Mouse (Mus musculus): ENCODE data around the gene Gm20388. TPM values are rescaled to one million over a fixed set of nuclear protein-coding genes. Genes with fewer than 3 reads are reported as not detected.

Gene Gm20388
- polyA plus RNA-seq, 1 experiment from 2014 or later, result not detected

- no peak overlapping the region for H3K4me2 ChIP-seq
Measured at GRCm38 (mm10) chr8:120421638-120422037, 511.0 kb downstream of the Gm20388 start.

GRCm38 (mm10) chr8:120422236-120422635, 511.6 kb downstream of the Gm20388 start:
- Histone ChIP-seq H3K9ac (no peak overlapping the region), H3K27me3 (replicated peaks) (0 out of 2 replicates have a peak, but pooled peaks cover 5% of the 10 kb centered on the region), H3K9me3 (no peaks in the 10 kb centered on the region), H3K36me3 (no peaks in the 10 kb centered on the region), H3K4me1 (peaks cover 90% of the 10 kb centered on the region), H3K4me3 (no peak overlapping the region), H3K27ac (replicated peaks) (no peak overlapping the region), H3K4me2 (no peak overlapping the region)
- WGBS, result 80% methylated on average over 8 of the region's 8 CpGs
- ATAC-seq (ENCODE audit: extremely low read depth, insufficient number of reproducible peaks, low FRiP score, low TSS enrichment), result no peak

More at GRCm38 (mm10) chr8:120421638-120422037, 511.0 kb downstream of the Gm20388 start:
- Histone ChIP-seq H3K9me3 (no peaks in the 10 kb centered on the region), H3K27me3 (replicated peaks) (0 out of 2 replicates have a peak, but pooled peaks cover 5% of the 10 kb centered on the region), H3K9ac (peak overlapping the region; percentile 30; the same call in 1 of the 2 replicates), H3K36me3 (no peaks in the 10 kb centered on the region), H3K4me1 (peaks cover 90% of the 10 kb centered on the region), H3K4me3 (no peak overlapping the region), H3K27ac (replicated peaks) (peak overlapping the region; percentile 48; the same call in 1 of the 2 replicates)
- WGBS, result 4% methylated on average over 9 of the region's 9 CpGs
- no peak for ATAC-seq (ENCODE audit: extremely low read depth, insufficient number of reproducible peaks, low FRiP score, low TSS enrichment)

GRCm38 (mm10) chr8:120423576-120423975, 512.9 kb downstream of the Gm20388 start:
- WGBS, result 42% methylated on average over 7 of the region's 7 CpGs
- H3K9me3 ChIP-seq, result no peaks in the 10 kb centered on the region
- peaks cover 83% of the 10 kb centered on the region for H3K4me1 ChIP-seq
- 0 out of 2 replicates have a peak, but pooled peaks cover 5% of the 10 kb centered on the region for H3K27me3 ChIP-seq (replicated peaks)
- no peak for ATAC-seq (ENCODE audit: extremely low read depth, insufficient number of reproducible peaks, low FRiP score, low TSS enrichment)
- H3K4me3 ChIP-seq, result no peak overlapping the region
- no peaks in the 10 kb centered on the region for H3K36me3 ChIP-seq
- H3K9ac ChIP-seq, result 0 out of 2 replicates have a peak overlapping the region, but pooled peaks have one; percentile 2
- no peak overlapping the region for H3K27ac ChIP-seq (replicated peaks)
- no peak overlapping the region for H3K4me2 ChIP-seq

GRCm38 (mm10) chr8:120424829-120425198, 514.2 kb downstream of the Gm20388 start:
- no peaks in the 10 kb centered on the region for H3K36me3 ChIP-seq
- ATAC-seq (ENCODE audit: extremely low read depth, insufficient number of reproducible peaks, low FRiP score, low TSS enrichment), result no peak
- 46% methylated on average over 4 of the region's 4 CpGs for WGBS
- peak overlapping the region; percentile 45 for H3K4me2 ChIP-seq
- H3K4me1 ChIP-seq, result peaks cover 76% of the 10 kb centered on the region
- H3K9ac ChIP-seq, result peak overlapping the region; percentile 67
- no peaks in the 10 kb centered on the region for H3K9me3 ChIP-seq
- H3K27ac ChIP-seq (replicated peaks), result peak overlapping the region; percentile 89
- no peak overlapping the region for H3K4me3 ChIP-seq
- H3K27me3 ChIP-seq (replicated peaks), result 0 out of 2 replicates have a peak, but pooled peaks cover 5% of the 10 kb centered on the region

- ATAC-seq (ENCODE audit: extremely low read depth, insufficient number of reproducible peaks, low FRiP score, low TSS enrichment), result peak; percentile 34; the same call in 1 of the 2 replicates
Measured at GRCm38 (mm10) chr8:120425199-120425941, 514.7 kb downstream of the Gm20388 start.

GRCm38 (mm10) chr8:120426105-120426504, 515.5 kb downstream of the Gm20388 start:
- peaks cover 63% of the 10 kb centered on the region for H3K4me1 ChIP-seq
- peak overlapping the region; percentile 89 for H3K27ac ChIP-seq (replicated peaks)
- H3K9me3 ChIP-seq, result no peaks in the 10 kb centered on the region
- no peak overlapping the region for H3K4me3 ChIP-seq
- no peak for ATAC-seq (ENCODE audit: extremely low read depth, insufficient number of reproducible peaks, low FRiP score, low TSS enrichment)
- 28% methylated on average over 1 of the region's 1 CpGs for WGBS
- no peak overlapping the region; the same call in 1 of the 2 replicates for H3K4me2 ChIP-seq
- peak overlapping the region; percentile 67 for H3K9ac ChIP-seq
- 0 out of 2 replicates have a peak, but pooled peaks cover 5% of the 10 kb centered on the region for H3K27me3 ChIP-seq (replicated peaks)
- H3K36me3 ChIP-seq, result no peaks in the 10 kb centered on the region

More at GRCm38 (mm10) chr8:120425199-120425941, 514.7 kb downstream of the Gm20388 start:
- H3K27ac ChIP-seq (replicated peaks), result peak overlapping the region; percentile 89
- 0 out of 2 replicates have a peak, but pooled peaks cover 5% of the 10 kb centered on the region for H3K27me3 ChIP-seq (replicated peaks)
- H3K4me1 ChIP-seq, result peaks cover 71% of the 10 kb centered on the region
- no peaks in the 10 kb centered on the region for H3K9me3 ChIP-seq
- peak overlapping the region; percentile 67 for H3K9ac ChIP-seq
- no peaks in the 10 kb centered on the region for H3K36me3 ChIP-seq
- WGBS, result 16% methylated on average over 8 of the region's 8 CpGs
- no peak overlapping the region for H3K4me3 ChIP-seq
- peak overlapping the region; percentile 45 for H3K4me2 ChIP-seq

- Histone ChIP-seq H3K9ac (peak overlapping the region; percentile 37), H3K4me1 (peaks cover 56% of the 10 kb centered on the region), H3K9me3 (no peaks in the 10 kb centered on the region), H3K27me3 (replicated peaks) (0 out of 2 replicates have a peak, but pooled peaks cover 5% of the 10 kb centered on the region), H3K4me3 (no peak overlapping the region), H3K4me2 (no peak overlapping the region), H3K36me3 (no peaks in the 10 kb centered on the region), H3K27ac (replicated peaks) (peak overlapping the region; percentile 89)
- no peak for ATAC-seq (ENCODE audit: extremely low read depth, insufficient number of reproducible peaks, low FRiP score, low TSS enrichment)
- WGBS, result 50% methylated on average over 20 of the region's 20 CpGs
Measured at GRCm38 (mm10) chr8:120426622-120427385, 516.2 kb downstream of the Gm20388 start.

GRCm38 (mm10) chr8:120428492-120428891, 517.9 kb downstream of the Gm20388 start:
- Histone ChIP-seq H3K9ac (no peak overlapping the region), H3K4me1 (peaks cover 49% of the 10 kb centered on the region), H3K36me3 (no peaks in the 10 kb centered on the region), H3K27me3 (replicated peaks) (no peaks in the 10 kb centered on the region), H3K4me3 (no peak overlapping the region), H3K27ac (replicated peaks) (no peak overlapping the region), H3K4me2 (no peak overlapping the region), H3K9me3 (peaks cover 1% of the 10 kb centered on the region)
- no peak for ATAC-seq (ENCODE audit: extremely low read depth, insufficient number of reproducible peaks, low FRiP score, low TSS enrichment)
- 75% methylated on average over 5 of the region's 5 CpGs for WGBS

GRCm38 (mm10) chr8:120429116-120429515, 518.5 kb downstream of the Gm20388 start:
- Histone ChIP-seq H3K27me3 (replicated peaks) (no peaks in the 10 kb centered on the region), H3K27ac (replicated peaks) (no peak overlapping the region)
- ATAC-seq (ENCODE audit: extremely low read depth, insufficient number of reproducible peaks, low FRiP score, low TSS enrichment), result no peak

GRCm38 (mm10) chr8:120431042-120431441, 520.4 kb downstream of the Gm20388 start:
- WGBS, result 81% methylated on average over 12 of the region's 12 CpGs
- no peak overlapping the region for H3K4me3 ChIP-seq
- no peak overlapping the region for H3K27ac ChIP-seq (replicated peaks)
- no peaks in the 10 kb centered on the region for H3K36me3 ChIP-seq
- ATAC-seq (ENCODE audit: extremely low read depth, insufficient number of reproducible peaks, low FRiP score, low TSS enrichment), result no peak
- no peak overlapping the region for H3K9ac ChIP-seq
- H3K4me1 ChIP-seq, result peaks cover 24% of the 10 kb centered on the region
- H3K9me3 ChIP-seq, result peaks cover 7% of the 10 kb centered on the region
- 0 out of 2 replicates have a peak, but pooled peaks cover 2% of the 10 kb centered on the region for H3K27me3 ChIP-seq (replicated peaks)
- no peak overlapping the region for H3K4me2 ChIP-seq

More at GRCm38 (mm10) chr8:120429116-120429515, 518.5 kb downstream of the Gm20388 start:
- 69% methylated on average over 1 of the region's 1 CpGs for WGBS
- Histone ChIP-seq H3K4me1 (peaks cover 43% of the 10 kb centered on the region), H3K9me3 (peaks cover 7% of the 10 kb centered on the region), H3K36me3 (no peaks in the 10 kb centered on the region), H3K4me3 (no peak overlapping the region), H3K4me2 (no peak overlapping the region), H3K9ac (no peak overlapping the region)

- Histone ChIP-seq H3K9ac (no peak overlapping the region), H3K9me3 (peaks cover 7% of the 10 kb centered on the region), H3K4me2 (no peak overlapping the region), H3K36me3 (no peaks in the 10 kb centered on the region), H3K4me3 (no peak overlapping the region), H3K4me1 (peaks cover 18% of the 10 kb centered on the region), H3K27me3 (replicated peaks) (peaks cover 12% of the 10 kb centered on the region), H3K27ac (replicated peaks) (no peak overlapping the region)
- 64% methylated on average over 7 of the region's 7 CpGs for WGBS
- no peak for ATAC-seq (ENCODE audit: extremely low read depth, insufficient number of reproducible peaks, low FRiP score, low TSS enrichment)
Measured at GRCm38 (mm10) chr8:120432438-120432837, 521.8 kb downstream of the Gm20388 start.

Data from heart, embryonic 13.5 days (tissue).